ENCODE assay signal across 9 mouse cellular contexts in genomic region chr3:56789155-56789554, GRCm38 (mm10).
DNase-seq lines count a peak whose midpoint lies in the region; ATAC-seq and TF ChIP-seq lines count a peak whose summit lies in the region.
"Had no signal": no experiment of that assay in that cellular context is flagged by ENCODE, and none has a peak within 500 bp of the region (broad histone marks: within the 10 kb centered on the region; RNA-seq: fewer than 3 reads in every experiment).

No protein-coding gene starts in this region.

- H3K4me3 ChIP-seq in layer of hippocampus, adult 2 months: no peak overlapping the region
- H3K4me3 ChIP-seq: limb, embryonic 15.5 days had no signal

- peak in 1 of 2 experiments; percentile 15 for DNase-seq in layer of hippocampus, adult 2 months (ENCODE audit: low spot score in 2 of 2)
- no peak for DNase-seq in layer of hippocampus, adult 11-12 months (ENCODE audit: low spot score)
- DNase-seq in Muller cell, postnatal 12 days (ENCODE audit: inconsistent ontology term): peak; percentile 21
- DNase-seq in adrenal gland, postnatal 36 days: peak; percentile 26 to 61
- DNase-seq in kidney, postnatal 4 days: peak; percentile 81 to 83
- no peak for DNase-seq in urinary bladder, adult 2 months (ENCODE audit: low spot score)
- DNase-seq in spleen, postnatal 14 days (ENCODE audit: low spot score in 2 of 2): no peak

- TF ChIP-seq CTCF in layer of hippocampus, adult 2 months (conservative IDR thresholded peaks at IDR 0.05): no peak

- peak overlapping the region; percentile 72 for H3K27ac ChIP-seq in layer of hippocampus, adult 2 months
- H3K27ac ChIP-seq: limb, embryonic 15.5 days had no signal

- ATAC-seq in erythroblast, adult 5-6 weeks (replicated peaks; ENCODE audit: low FRiP score, poor library complexity, severe bottlenecking): no peak

Comparison
In these comparisons a context has a peak if more than half of its experiments do, and no peak if none do; other contexts are left out.
1. DNase-seq: peak in Muller cell, postnatal 12 days (single experiment), adrenal gland, postnatal 36 days (2 of 2) and kidney, postnatal 4 days (2 of 2); none in layer of hippocampus, adult 11-12 months (single experiment), urinary bladder, adult 2 months (single experiment) and spleen, postnatal 14 days (0 of 2).